Mouse (Mus musculus) kidney, embryonic 14.5 days (tissue): Measurements from ENCODE around the gene Fbxo27. TPM values are rescaled to one million over a fixed set of nuclear protein-coding genes. Genes with fewer than 3 reads are reported as not detected.

Source experiments
- ATAC-seq: fragments of 200-750 bp; cut with Nextera tagmentation; 2 replicates; pipeline ENCODE4 v1.8.0; 2017; ENCODE audit warnings: moderate number of reproducible peaks, mild to moderate bottlenecking, moderate TSS enrichment, moderate library complexity; ENCODE audit not compliant: low FRiP score, low TSS enrichment
- H3K27ac ChIP-seq: fragments of 300-500 bp; sonication (generic); 2 replicates; pipeline ENCODE4 v1.5.1; 2014; ENCODE audit warnings: low read depth, mild to moderate bottlenecking, low read length, moderate library complexity, mixed read lengths
- H3K27me3 ChIP-seq: fragments of 300-500 bp; sonication (generic); 2 replicates; pipeline ENCODE4 v1.6.1; 2014; ENCODE audit warnings: mild to moderate bottlenecking, low read length; ENCODE audit not compliant: control insufficient read depth, insufficient read depth
- H3K36me3 ChIP-seq: fragments of 300-500 bp; sonication (generic); 2 replicates; pipeline ENCODE4 v1.6.1; 2014; ENCODE audit warnings: low read length, mixed read lengths; ENCODE audit not compliant: control insufficient read depth, insufficient read depth
- H3K4me1 ChIP-seq: fragments of 300-500 bp; sonication (generic); 2 replicates; pipeline ENCODE4 v1.6.1; 2014; ENCODE audit warnings: low read length, mixed read lengths; ENCODE audit not compliant: control insufficient read depth, insufficient read depth
- H3K4me2 ChIP-seq: fragments of 300-500 bp; sonication (generic); replicated peaks from 2 replicates; pipeline ENCODE4 v1.6.1; 2014; ENCODE audit warnings: low read depth, mild to moderate bottlenecking, low read length
- H3K4me3 ChIP-seq: fragments of 300-500 bp; sonication (generic); 2 replicates; pipeline ENCODE4 v1.5.1; 2014; ENCODE audit warnings: mild to moderate bottlenecking, low read length
- H3K9ac ChIP-seq: fragments of 300-500 bp; sonication (generic); 2 replicates; pipeline ENCODE4 v1.6.1; 2014; ENCODE audit warnings: low read depth, mild to moderate bottlenecking, low read length, moderate library complexity
- H3K9me3 ChIP-seq: fragments of 300-500 bp; sonication (generic); 2 replicates; pipeline ENCODE4 v1.6.1; 2016; ENCODE audit warnings: low read length; ENCODE audit not compliant: control insufficient read depth
- WGBS: fragments of 180-500 bp; shearing (Covaris S2); extraction: QIAGEN DNeasy Blood & Tissue Kit; methylation state at CpG from one replicate; pipeline ENCODE4 v1.1.7; 2014; 5-methylcytosine and 5-hydroxymethylcytosine counted together
- polyA plus RNA-seq: library from polyadenylated mRNA; unstranded; fragments of >200 nt; fragmentation: Nextera tagmentation; extraction: Ambion mirVana; gene quantifications from 2 replicates; pipeline ENCODE4 v1.2.1, GENCODE M21; 2014

Fbxo27 gene
- polyA plus RNA-seq, 1 experiment from 2014 or later, result 5.5 TPM

DNA sequence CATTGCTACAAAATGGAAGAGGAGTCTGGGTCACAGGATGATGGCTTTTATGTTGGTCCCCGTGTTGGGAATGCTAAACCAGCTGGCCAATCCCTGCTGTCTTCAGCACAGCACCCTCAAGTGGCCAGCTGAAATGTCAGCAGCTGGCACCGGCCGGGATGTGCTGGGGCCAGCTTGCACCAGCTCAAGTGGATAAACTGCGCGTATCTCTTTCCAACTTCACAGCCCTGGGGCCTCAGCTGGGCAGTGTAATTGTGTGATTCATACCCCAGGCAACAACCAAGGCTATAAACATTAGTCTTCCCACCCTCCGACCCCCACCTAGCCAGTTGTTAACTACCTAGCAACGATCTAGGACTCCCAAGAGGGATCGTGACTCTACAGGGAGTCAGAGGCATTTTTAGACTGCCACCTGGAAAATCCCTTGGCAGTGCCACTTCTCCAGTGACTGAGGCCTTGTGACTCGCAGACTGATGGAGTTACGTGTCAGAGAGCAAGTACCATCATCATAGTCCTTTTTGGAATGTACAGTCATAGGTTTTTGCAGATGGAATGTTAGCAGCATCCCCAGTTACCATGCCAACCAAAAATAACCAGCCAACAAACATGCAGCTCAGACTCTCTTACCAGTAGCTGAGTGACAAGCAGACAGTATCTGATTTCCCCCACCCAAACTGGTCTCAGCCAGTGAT lies 35.1 kb downstream of the Fbxo27 start:
- 44% methylated on average over 10 of the region's 10 CpGs for WGBS
- H3K27ac ChIP-seq, result no peak overlapping the region
- no peak overlapping the region for H3K4me3 ChIP-seq
- no peaks in the 10 kb centered on the region for H3K36me3 ChIP-seq
- H3K4me2 ChIP-seq, result no peak overlapping the region
- no peak overlapping the region for H3K9ac ChIP-seq
- no peak for ATAC-seq
- H3K27me3 ChIP-seq, result no peaks in the 10 kb centered on the region
- H3K4me1 ChIP-seq, result peaks cover under 1% of the 10 kb centered on the region; the same call in 1 of the 2 replicates
- peaks cover 7% of the 10 kb centered on the region; the same call in 1 of the 2 replicates for H3K9me3 ChIP-seq

DNA sequence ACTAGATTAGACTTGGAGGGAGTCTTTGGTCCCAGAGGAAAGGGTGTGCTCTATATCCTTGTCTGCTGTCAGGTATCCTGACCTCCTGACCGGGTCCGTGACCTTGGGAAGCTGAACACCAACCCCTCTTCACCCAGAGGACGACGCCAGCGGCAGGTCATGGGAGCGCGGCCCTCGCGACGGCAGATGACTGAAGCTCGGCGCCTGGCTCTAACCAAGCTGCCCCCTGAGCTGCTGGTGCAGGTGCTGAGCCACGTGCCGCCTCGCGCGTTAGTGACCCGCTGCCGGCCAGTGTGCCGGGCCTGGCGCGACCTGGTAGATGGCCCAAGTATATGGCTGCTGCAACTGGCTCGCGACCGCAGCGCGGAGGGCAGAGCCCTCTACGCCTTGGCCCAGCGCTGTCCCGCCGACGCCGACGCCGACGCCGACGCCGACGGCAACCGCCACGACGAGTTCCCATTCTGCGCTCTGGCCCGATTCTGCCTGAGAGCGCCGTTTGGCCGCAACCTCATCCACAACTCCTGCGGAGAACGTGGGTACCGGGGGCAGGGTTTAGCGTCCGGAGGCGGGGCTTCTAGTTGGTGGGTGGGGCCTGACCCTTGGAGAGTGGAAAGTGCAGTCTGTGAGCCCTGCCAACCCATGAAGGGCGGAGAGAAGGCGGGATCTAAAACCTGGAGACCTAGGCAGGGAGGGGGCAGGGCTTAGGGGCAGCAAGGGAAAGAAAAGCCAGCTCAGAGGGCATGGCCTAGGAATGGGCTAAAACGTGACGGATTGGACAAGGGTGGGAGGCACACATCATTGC lies 39.9 kb downstream of the Fbxo27 start:
- Histone ChIP-seq H3K27ac (no peak overlapping the region), H3K36me3 (peaks cover 13% of the 10 kb centered on the region), H3K4me2 (peak overlapping the region; percentile 77), H3K27me3 (no peaks in the 10 kb centered on the region), H3K4me1 (peaks cover 4% of the 10 kb centered on the region; the same call in 1 of the 2 replicates), H3K4me3 (peak overlapping the region; percentile 41), H3K9me3 (peaks cover 5% of the 10 kb centered on the region; the same call in 1 of the 2 replicates), H3K9ac (peak overlapping the region; percentile 25; the same call in 1 of the 2 replicates)
- 2% methylated on average over 58 of the region's 58 CpGs for WGBS
- ATAC-seq, result peak; percentile 89

DNA sequence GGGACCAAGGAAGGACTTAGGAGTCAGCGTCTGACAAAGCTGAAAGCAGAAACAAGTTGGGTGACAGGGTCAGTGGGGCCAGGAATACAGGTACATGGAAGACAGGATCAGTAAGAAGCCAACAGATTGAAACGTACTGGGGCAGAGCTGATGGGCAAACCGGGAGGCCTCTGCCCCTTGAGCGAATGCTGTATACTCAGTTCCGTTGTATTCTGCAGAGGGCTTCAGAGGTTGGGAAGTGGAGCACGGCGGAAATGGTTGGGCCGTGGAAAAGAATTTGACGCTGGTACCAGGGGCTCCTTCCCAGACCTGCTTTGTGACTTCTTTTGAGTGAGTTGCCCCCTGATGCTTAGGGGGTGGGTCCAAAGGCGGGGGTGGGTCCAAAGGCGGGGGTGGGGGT lies 40.6 kb downstream of the Fbxo27 start:
- ATAC-seq, result peak; percentile 16; the same call in 1 of the 2 replicates

DNA sequence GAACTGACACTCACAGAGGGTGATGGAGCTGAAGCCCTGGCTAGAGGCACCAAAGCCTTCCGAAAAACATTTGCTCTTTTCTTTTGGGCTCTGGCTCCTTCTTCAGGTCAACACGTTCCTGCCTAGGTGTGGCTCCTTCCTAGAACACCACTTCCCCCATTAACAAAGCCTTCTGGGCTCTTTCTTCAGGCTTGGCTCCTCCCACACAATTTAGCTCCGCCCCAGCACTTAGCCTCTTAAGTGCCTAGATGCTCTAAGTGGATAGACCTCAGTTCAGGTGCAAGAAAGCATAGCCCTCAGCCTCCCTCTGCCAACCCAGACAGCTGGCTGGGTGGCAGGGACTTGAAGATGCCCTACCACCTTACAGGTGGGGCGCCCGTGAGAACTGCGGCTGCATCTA lies 43.1 kb downstream of the Fbxo27 start:
- Histone ChIP-seq H3K4me2 (no peak overlapping the region), H3K27me3 (no peaks in the 10 kb centered on the region), H3K4me1 (peaks cover 5% of the 10 kb centered on the region), H3K9me3 (peaks cover 5% of the 10 kb centered on the region; the same call in 1 of the 2 replicates), H3K9ac (no peak overlapping the region), H3K36me3 (peaks cover 36% of the 10 kb centered on the region), H3K27ac (no peak overlapping the region), H3K4me3 (no peak overlapping the region)
- WGBS, result 82% methylated on average over 6 of the region's 6 CpGs
- ATAC-seq, result no peak

More for the DNA sequence above, 40.6 kb downstream of the Fbxo27 start:
- Histone ChIP-seq H3K27ac (no peak overlapping the region), H3K27me3 (no peaks in the 10 kb centered on the region), H3K4me3 (peak overlapping the region; percentile 41), H3K36me3 (peaks cover 16% of the 10 kb centered on the region), H3K4me1 (peaks cover 4% of the 10 kb centered on the region; the same call in 1 of the 2 replicates), H3K9ac (no peak overlapping the region), H3K9me3 (peaks cover 5% of the 10 kb centered on the region; the same call in 1 of the 2 replicates), H3K4me2 (peak overlapping the region; percentile 77)
- 11% methylated on average over 11 of the region's 11 CpGs for WGBS

DNA sequence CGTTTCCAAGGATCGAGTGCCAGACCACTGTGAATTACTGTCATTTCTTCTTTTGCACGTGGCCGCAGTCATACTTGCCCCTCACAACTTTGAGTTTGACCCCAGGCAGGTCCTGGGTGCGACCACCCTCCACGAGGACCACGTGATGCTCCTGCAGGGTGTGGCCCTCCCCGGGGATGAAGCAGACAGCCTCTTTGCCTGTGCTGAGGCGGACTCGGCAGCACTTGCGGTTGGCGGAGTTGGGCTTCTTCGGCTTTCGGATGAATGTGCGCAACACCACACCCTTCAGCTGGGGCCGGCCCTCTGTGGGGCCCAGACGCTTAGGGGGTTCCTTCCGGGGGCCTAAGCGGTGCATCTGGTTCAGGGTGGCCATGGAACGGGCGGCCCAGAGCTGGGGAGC lies 47.2 kb downstream of the Fbxo27 start:
- no peak overlapping the region for H3K27ac ChIP-seq
- no peak for ATAC-seq
- no peak overlapping the region for H3K4me2 ChIP-seq
- H3K9me3 ChIP-seq, result no peaks in the 10 kb centered on the region
- no peak overlapping the region for H3K9ac ChIP-seq
- H3K36me3 ChIP-seq, result peaks cover 45% of the 10 kb centered on the region
- WGBS, result 95% methylated on average over 21 of the region's 21 CpGs
- H3K4me3 ChIP-seq, result no peak overlapping the region
- H3K27me3 ChIP-seq, result no peaks in the 10 kb centered on the region
- peaks cover 10% of the 10 kb centered on the region for H3K4me1 ChIP-seq

DNA sequence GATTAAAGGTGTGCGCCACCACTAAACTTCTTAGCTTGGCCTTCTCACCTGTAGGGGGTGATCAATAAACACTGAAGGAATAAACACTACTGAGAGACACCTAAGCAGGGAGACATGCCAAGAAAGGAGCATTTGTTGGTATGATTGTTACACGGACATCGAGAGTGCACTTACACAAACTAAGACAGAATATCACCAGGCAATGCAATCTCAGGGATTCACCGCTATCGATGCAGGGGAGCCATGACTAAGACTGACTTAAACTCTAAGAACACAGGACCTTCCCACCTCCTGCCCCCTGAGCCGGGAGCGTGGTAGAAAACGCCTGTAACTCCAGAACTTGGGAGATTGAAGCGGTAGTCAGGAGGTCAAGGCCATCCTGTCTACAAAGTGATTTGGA lies 48.3 kb downstream of the Fbxo27 start:
- WGBS, result 41% methylated on average over 9 of the region's 9 CpGs
- no peak overlapping the region for H3K27ac ChIP-seq
- no peak for ATAC-seq
- H3K4me3 ChIP-seq, result peak overlapping the region; percentile 76
- H3K4me1 ChIP-seq, result peaks cover 10% of the 10 kb centered on the region
- no peaks in the 10 kb centered on the region for H3K9me3 ChIP-seq
- H3K27me3 ChIP-seq, result no peaks in the 10 kb centered on the region
- H3K4me2 ChIP-seq, result peak overlapping the region; percentile 54
- H3K36me3 ChIP-seq, result peaks cover 49% of the 10 kb centered on the region
- peak overlapping the region; percentile 70 for H3K9ac ChIP-seq

DNA sequence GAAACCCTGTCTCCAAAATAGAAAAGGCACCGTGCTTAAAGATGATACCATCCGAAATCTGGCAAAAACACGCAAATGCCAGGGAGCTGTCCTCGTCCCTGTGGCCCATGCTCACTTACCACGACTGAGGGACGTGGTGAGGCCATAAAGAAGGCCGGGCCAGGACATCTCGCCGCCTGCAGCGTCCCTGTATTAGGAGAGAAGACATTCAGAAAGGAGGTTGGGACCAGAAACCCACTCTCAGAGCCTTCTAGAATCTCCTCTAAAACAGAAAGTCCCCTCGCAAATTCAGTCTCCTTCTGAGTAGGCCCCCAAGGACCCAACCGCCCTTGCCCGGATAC lies 48.7 kb downstream of the Fbxo27 start:
- ATAC-seq, result peak; percentile 14
- no peaks in the 10 kb centered on the region for H3K9me3 ChIP-seq

DNA sequence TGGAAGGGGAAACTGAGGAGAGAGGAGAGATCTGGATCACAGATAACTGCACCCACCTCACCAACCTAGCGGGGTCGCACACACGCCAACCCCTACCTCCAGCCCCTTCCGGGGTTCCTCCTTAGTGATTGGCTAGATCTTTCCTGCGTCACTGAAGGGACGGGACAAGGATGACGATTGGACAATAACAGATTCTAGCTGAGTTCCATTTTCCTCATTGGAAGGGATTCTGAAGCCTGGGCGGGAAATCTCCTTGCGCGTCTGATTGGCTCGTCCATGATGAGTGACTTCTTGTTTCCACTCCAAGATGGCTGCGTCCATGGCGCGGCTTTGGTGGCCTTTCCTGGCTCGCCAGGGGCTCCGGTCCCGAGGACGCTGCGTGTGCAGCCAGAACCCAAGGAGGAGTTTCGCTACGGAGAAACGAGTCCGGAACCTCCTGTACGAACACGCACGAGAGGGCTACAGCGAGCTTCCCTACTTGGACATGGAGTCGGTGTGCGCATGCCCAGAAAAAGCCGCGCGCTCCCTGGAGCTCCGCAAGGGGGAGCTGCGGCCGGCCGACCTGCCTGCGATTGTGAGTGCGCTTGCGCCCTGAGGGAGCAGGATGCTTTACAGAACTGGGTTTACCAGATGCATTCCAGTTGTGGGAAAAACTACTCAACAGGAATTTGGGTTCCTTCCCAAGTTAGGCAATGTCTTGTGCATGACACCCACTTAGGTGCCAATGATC lies 49.2 kb downstream of the Fbxo27 start, which contains the start of the genes Mrps12 and Sars2:
Mrps12 (minus strand) TSS at position 112 of the 730 bp plus-strand sequence.
Sars2 (plus strand) TSS at position 284 of the 730 bp plus-strand sequence.
- peak within 1 kb of the TSS; percentile 61 for H3K4me2 ChIP-seq
- H3K27me3 ChIP-seq, result no peaks in the 10 kb centered on the region
- peak within 1 kb of the TSS; percentile 76 for H3K4me3 ChIP-seq
- H3K36me3 ChIP-seq, result peaks cover 54% of the 10 kb centered on the region
- ATAC-seq, result peak; percentile 98
- H3K27ac ChIP-seq, result peak within 1 kb of the TSS; percentile 78; the same call in 1 of the 2 replicates
- H3K9ac ChIP-seq, result peak within 1 kb of the TSS; percentile 78
- peaks cover 10% of the 10 kb centered on the region for H3K4me1 ChIP-seq
- under 1% methylated on average over 39 of the region's 39 CpGs for WGBS
- H3K9me3 ChIP-seq, result no peaks in the 10 kb centered on the region

More for the DNA sequence above, 48.7 kb downstream of the Fbxo27 start:
- WGBS, result 1% methylated on average over 13 of the region's 13 CpGs
- Histone ChIP-seq H3K4me3 (peak overlapping the region; percentile 76), H3K27ac (peak overlapping the region; percentile 20; the same call in 1 of the 2 replicates), H3K4me2 (peak overlapping the region; percentile 54), H3K27me3 (no peaks in the 10 kb centered on the region), H3K4me1 (peaks cover 10% of the 10 kb centered on the region), H3K36me3 (peaks cover 51% of the 10 kb centered on the region), H3K9ac (peak overlapping the region; percentile 70)
